Mouse (Mus musculus) monocyte, adult 5-6 weeks (primary cell): ENCODE measurements around the gene Sypl. TPM values are rescaled to one million over a fixed set of nuclear protein-coding genes. Genes with fewer than 3 reads are reported as not detected.
"Not testable (repeated sequence)": the region's sequence is repeated elsewhere in the genome, so short reads cannot be mapped to it uniquely, and the experiment has no call there.

Experiments used
- ATAC-seq: fragments of 153-309, 156-312 bp; replicated peaks from 2 replicates; pipeline ENCODE4 v1.8.0; 2017; ENCODE audit warnings: mild to moderate bottlenecking; ENCODE audit not compliant: low TSS enrichment, insufficient number of reproducible peaks, severe bottlenecking, poor library complexity, low FRiP score
- total RNA-seq: library from RNA; stranded (forward); fragments of 200-1000, 200-491, 200-594 nt; gene quantifications from 3 replicates; pipeline ENCODE4 v1.2.3, GENCODE M21; 2017

The Sypl gene
- total RNA-seq, 1 experiment from 2014 or later, result 58.3 TPM

GRCm38 (mm10) chr12:32994081-32994480, 40.4 kb downstream of the Sypl start:
- ATAC-seq, result no peak

- ATAC-seq, result no peak
Observed at GRCm38 (mm10) chr12:32995081-32995834, 41.6 kb downstream of the Sypl start.

GRCm38 (mm10) chr12:32998766-32999165, 45.1 kb downstream of the Sypl start:
- ATAC-seq, result no peak

GRCm38 (mm10) chr12:32999778-33000177, 46.1 kb downstream of the Sypl start:
- not testable (repeated sequence) for ATAC-seq

- no peak for ATAC-seq
Observed at GRCm38 (mm10) chr12:33000402-33000801, 46.7 kb downstream of the Sypl start.

- ATAC-seq, result no peak
Observed at GRCm38 (mm10) chr12:33003339-33003965, 49.8 kb downstream of the Sypl start.

GRCm38 (mm10) chr12:33005858-33006257, 52.2 kb downstream of the Sypl start:
- no peak for ATAC-seq

GRCm38 (mm10) chr12:33007176-33007575, 53.5 kb downstream of the Sypl start:
- ATAC-seq, result no peak

- ATAC-seq, result no peak
Observed at GRCm38 (mm10) chr12:33008305-33009110, 54.8 kb downstream of the Sypl start.

- 0 out of 2 replicates have a peak, but pooled peaks have one; percentile 18 for ATAC-seq
Observed at GRCm38 (mm10) chr12:33009206-33009966, 55.7 kb downstream of the Sypl start.

- peak; percentile 71; the same call in 1 of the 2 replicates for ATAC-seq
Observed at GRCm38 (mm10) chr12:33010026-33010425, 56.3 kb downstream of the Sypl start.

GRCm38 (mm10) chr12:33014050-33014796, 60.5 kb downstream of the Sypl start:
- ATAC-seq, result no peak

GRCm38 (mm10) chr12:33015103-33015502, 61.4 kb downstream of the Sypl start:
- no peak; the same call in 1 of the 2 replicates for ATAC-seq

GRCm38 (mm10) chr12:33016824-33017705, 63.4 kb downstream of the Sypl start:
- 0 out of 2 replicates have a peak, but pooled peaks have one; percentile 54 for ATAC-seq

GRCm38 (mm10) chr12:33018601-33019000, 64.9 kb downstream of the Sypl start:
- no peak for ATAC-seq

- ATAC-seq, result no peak
Observed at GRCm38 (mm10) chr12:33020011-33020410, 66.3 kb downstream of the Sypl start.

- ATAC-seq, result no peak
Observed at GRCm38 (mm10) chr12:33021140-33021539, 67.4 kb downstream of the Sypl start.
